Mouse (Mus musculus): ENCODE results near the gene Daam1.

DNA sequence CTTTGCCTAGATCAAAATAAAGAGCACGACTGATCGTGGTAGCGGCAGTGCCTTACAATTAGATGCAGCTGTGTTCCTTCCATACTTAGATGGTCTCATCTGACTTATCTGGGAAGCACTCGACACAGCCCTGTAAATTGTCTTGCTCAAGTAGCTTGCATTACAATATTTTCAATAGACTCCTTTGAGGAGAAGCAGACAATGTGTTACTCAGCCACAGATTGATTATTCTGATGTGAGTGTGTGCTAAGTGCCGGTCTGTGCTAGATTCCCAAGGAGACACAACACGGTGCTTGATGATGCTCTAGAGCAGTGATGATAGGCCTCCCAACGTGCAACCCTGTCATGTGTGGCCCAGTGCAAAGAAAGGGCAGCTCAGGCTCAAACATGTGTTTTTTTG, 70.3 kb downstream of the Daam1 start:
- TF ChIP-seq CTCF (IDR thresholded peaks at IDR 0.05; ENCODE audit: low read depth, low read length) (no peak), POLR2A (IDR thresholded peaks at IDR 0.05; ENCODE audit: borderline replicate concordance, low read depth, low read length) (no peak)
